22 mouse cellular contexts compared by ENCODE assay signal in the genomic region with DNA sequence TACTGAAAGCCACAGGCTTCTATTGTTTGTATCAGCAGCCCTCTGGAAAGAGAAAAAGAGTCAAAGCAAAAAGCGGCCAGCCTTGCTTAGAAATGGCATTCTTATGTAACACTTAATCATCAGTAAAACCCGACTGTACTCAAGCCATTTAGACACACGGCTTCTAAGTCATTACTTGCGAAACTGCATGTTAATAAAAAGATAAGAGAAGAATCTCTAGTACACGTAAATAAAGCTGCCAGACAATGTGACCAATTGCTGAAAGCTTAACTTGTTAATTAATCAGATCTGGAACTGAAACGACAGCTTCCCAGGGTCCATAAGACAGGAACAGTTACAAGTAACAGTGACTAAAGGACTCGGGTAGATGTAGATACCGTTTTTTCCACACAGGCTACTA. TPM values are rescaled to one million over a fixed set of nuclear protein-coding genes. Genes with fewer than 3 reads are reported as not detected.
A peak's percentile ranks its signal among the peaks of the same experiment; 100 is the strongest.
DNase-seq lines count a peak whose midpoint lies in the region; ATAC-seq and TF ChIP-seq lines count a peak whose summit lies in the region.
"Had no signal": no experiment of that assay in that cellular context is flagged by ENCODE, and none has a peak within 500 bp of the region (broad histone marks: within the 10 kb centered on the region; RNA-seq: fewer than 3 reads in every experiment).

No protein-coding gene starts in this region.

- 22% methylated on average over 8 of the region's 8 CpGs for WGBS in intestine, postnatal 0 days
- 25% methylated on average over 8 of the region's 8 CpGs for WGBS in intestine, embryonic 16.5 days
- 23% methylated on average over 8 of the region's 8 CpGs for WGBS in lung, postnatal 0 days
- WGBS in liver, postnatal 0 days (ENCODE audit: insufficient replicate concordance): 34% methylated on average over 8 of the region's 8 CpGs

- no peaks in the 10 kb centered on the region for H3K9me3 ChIP-seq in intestine, postnatal 0 days (ENCODE audit: control insufficient read depth)
- no peaks in the 10 kb centered on the region for H3K9me3 ChIP-seq in intestine, embryonic 16.5 days (ENCODE audit: control insufficient read depth, low read length)
- H3K9me3 ChIP-seq in lung, postnatal 0 days (ENCODE audit: low read length): no peaks in the 10 kb centered on the region
- no peaks in the 10 kb centered on the region for H3K9me3 ChIP-seq in liver, postnatal 0 days (ENCODE audit: low read length)
- H3K9me3 ChIP-seq: embryonic facial prominence, embryonic 12.5 days; heart, embryonic 13.5 days; hindbrain, embryonic 13.5 days; midbrain, embryonic 10.5 days had no signal

- 0 out of 2 replicates have a peak, but pooled peaks have one; percentile 6 for ATAC-seq in intestine, postnatal 0 days
- no peak for ATAC-seq in intestine, embryonic 16.5 days
- no peak for ATAC-seq in lung, postnatal 0 days
- ATAC-seq in liver, postnatal 0 days: no peak
- ATAC-seq: Patski had no signal

- no peak for TF ChIP-seq CTCF in intestine, postnatal 0 days (IDR thresholded peaks at IDR 0.05; ENCODE audit: low read depth)
- TF ChIP-seq CTCF in lung, postnatal 0 days (IDR thresholded peaks at IDR 0.05): no peak
- no peak for TF ChIP-seq CTCF in liver, postnatal 0 days (IDR thresholded peaks at IDR 0.05; ENCODE audit: low read depth)

- peak; percentile 56 for DNase-seq in lung, postnatal 0 days (ENCODE audit: low spot score)
- no peak for DNase-seq in lung, postnatal 14 days
- peak; percentile 21 for DNase-seq in MN1 (ENCODE audit: low spot score)
- no peak for DNase-seq in liver, postnatal 0 days
- no peak for DNase-seq in cerebellum, adult 18-20 months
- DNase-seq: adrenal gland, adult 2 months; cerebellum, adult 2 months; cerebellum, postnatal 25 days; heart, postnatal 14 days; kidney, adult 9 months; kidney, postnatal 14 days; layer of hippocampus, postnatal 36 days; right cerebral cortex, postnatal 14 days had no signal

- no peak overlapping the region for H3K9ac ChIP-seq in intestine, postnatal 0 days (ENCODE audit: low read depth, low read length)
- no peak overlapping the region for H3K9ac ChIP-seq in intestine, embryonic 16.5 days (ENCODE audit: low read depth, low read length)
- no peak overlapping the region for H3K9ac ChIP-seq in lung, postnatal 0 days (replicated peaks; ENCODE audit: low read depth)
- H3K9ac ChIP-seq in liver, postnatal 0 days (replicated peaks): no peak overlapping the region
- H3K9ac ChIP-seq: embryonic facial prominence, embryonic 12.5 days; heart, embryonic 13.5 days; hindbrain, embryonic 13.5 days; liver, embryonic 14.5 days had no signal

- no peak overlapping the region for H3K4me3 ChIP-seq in intestine, postnatal 0 days (ENCODE audit: low read depth, low read length)
- H3K4me3 ChIP-seq in intestine, embryonic 16.5 days (ENCODE audit: low read length): no peak overlapping the region
- no peak overlapping the region for H3K4me3 ChIP-seq in lung, postnatal 0 days (ENCODE audit: low read depth, low read length)
- no peak overlapping the region for H3K4me3 ChIP-seq in liver, postnatal 0 days (ENCODE audit: low read depth, low read length)
- H3K4me3 ChIP-seq: embryonic facial prominence, embryonic 12.5 days; heart, embryonic 13.5 days; hindbrain, embryonic 13.5 days; midbrain, embryonic 10.5 days had no signal

- no peaks in the 10 kb centered on the region for H3K27me3 ChIP-seq in intestine, postnatal 0 days (replicated peaks; ENCODE audit: control insufficient read depth, insufficient read depth, low read length)
- H3K27me3 ChIP-seq in intestine, embryonic 16.5 days (replicated peaks; ENCODE audit: control insufficient read depth, insufficient read depth, low read length): no peaks in the 10 kb centered on the region
- no peaks in the 10 kb centered on the region for H3K27me3 ChIP-seq in lung, postnatal 0 days (replicated peaks; ENCODE audit: insufficient read depth, low read length)
- no peaks in the 10 kb centered on the region for H3K27me3 ChIP-seq in liver, postnatal 0 days (ENCODE audit: insufficient read depth, low read length)
- H3K27me3 ChIP-seq: embryonic facial prominence, embryonic 12.5 days; heart, embryonic 13.5 days; hindbrain, embryonic 13.5 days; Patski had no signal

- H3K27ac ChIP-seq in intestine, postnatal 0 days (ENCODE audit: low read depth, low read length): 0 out of 2 replicates have a peak overlapping the region, but pooled peaks have one; percentile 11
- H3K27ac ChIP-seq in intestine, embryonic 16.5 days (ENCODE audit: low read length): no peak overlapping the region
- H3K27ac ChIP-seq in lung, postnatal 0 days (ENCODE audit: low read length): no peak overlapping the region
- no peak overlapping the region for H3K27ac ChIP-seq in liver, postnatal 0 days (ENCODE audit: low read depth)
- H3K27ac ChIP-seq: embryonic facial prominence, embryonic 12.5 days; heart, embryonic 13.5 days; hindbrain, embryonic 13.5 days; liver, embryonic 14.5 days; midbrain, embryonic 10.5 days had no signal

- H3K4me1 ChIP-seq in intestine, postnatal 0 days (replicated peaks; ENCODE audit: control insufficient read depth, insufficient read depth, low read length): peaks cover 3% of the 10 kb centered on the region
- H3K4me1 ChIP-seq in intestine, embryonic 16.5 days (ENCODE audit: control insufficient read depth, insufficient read depth, low read length): peaks cover 6% of the 10 kb centered on the region
- H3K4me1 ChIP-seq in lung, postnatal 0 days (ENCODE audit: insufficient read depth, low read depth, low read length): no peaks in the 10 kb centered on the region
- peaks cover 10% of the 10 kb centered on the region for H3K4me1 ChIP-seq in liver, postnatal 0 days (ENCODE audit: insufficient read depth)
- H3K4me1 ChIP-seq: embryonic facial prominence, embryonic 12.5 days had no signal

- 0 out of 2 replicates have a peak overlapping the region, but pooled peaks have one; percentile 7 for H3K4me2 ChIP-seq in intestine, postnatal 0 days (replicated peaks; ENCODE audit: low read depth)
- H3K4me2 ChIP-seq in intestine, embryonic 16.5 days (ENCODE audit: low read depth, low read length): no peak overlapping the region
- no peak overlapping the region for H3K4me2 ChIP-seq in lung, postnatal 0 days (replicated peaks; ENCODE audit: low read depth, low read length)
- 0 out of 2 replicates have a peak overlapping the region, but pooled peaks have one; percentile 23 for H3K4me2 ChIP-seq in liver, postnatal 0 days (ENCODE audit: low read depth, low read length)
- H3K4me2 ChIP-seq: embryonic facial prominence, embryonic 12.5 days; heart, embryonic 13.5 days; hindbrain, embryonic 13.5 days had no signal

- peak; percentile 46; the same call in 1 of the 2 replicates for TF ChIP-seq EP300 in lung, postnatal 0 days (IDR thresholded peaks at IDR 0.05)
- TF ChIP-seq EP300 in liver, postnatal 0 days (IDR thresholded peaks at IDR 0.05; ENCODE audit: low read depth): no peak

- no peaks in the 10 kb centered on the region for H3K36me3 ChIP-seq in intestine, postnatal 0 days (ENCODE audit: control insufficient read depth, insufficient read depth)
- no peaks in the 10 kb centered on the region for H3K36me3 ChIP-seq in intestine, embryonic 16.5 days (ENCODE audit: control insufficient read depth, insufficient read depth, low read length)
- no peaks in the 10 kb centered on the region for H3K36me3 ChIP-seq in lung, postnatal 0 days (ENCODE audit: insufficient read depth, low read length)
- peaks cover 3% of the 10 kb centered on the region; the same call in 1 of the 2 replicates for H3K36me3 ChIP-seq in liver, postnatal 0 days (replicated peaks; ENCODE audit: insufficient read depth, low read length)
- H3K36me3 ChIP-seq: embryonic facial prominence, embryonic 12.5 days had no signal

RNA-seq across cellular contexts. Expression of a gene that starts 22.4 kb away (rescaled TPM):
- 6.3 and 6.8 TPM in 2 replicates for polyA plus RNA-seq in intestine, postnatal 0 days (2015; fragmentation: Nextera tagmentation; extraction: Ambion mirVana)
- polyA plus RNA-seq in intestine, embryonic 16.5 days (2015; fragmentation: Nextera tagmentation; extraction: Ambion mirVana): 6.8 and 7.3 TPM in 2 replicates
- polyA plus RNA-seq in lung, postnatal 0 days (2015; fragmentation: Nextera tagmentation; extraction: Ambion mirVana): 9.8 and 10.1 TPM in 2 replicates
- polyA plus RNA-seq in liver, postnatal 0 days (2015; fragmentation: Nextera tagmentation; extraction: Ambion mirVana): 4.1 and 4.4 TPM in 2 replicates

RNA-seq across cellular contexts. Expression of a gene that starts 30.5 kb away (rescaled TPM):
- polyA plus RNA-seq in intestine, postnatal 0 days (2015; fragmentation: Nextera tagmentation; extraction: Ambion mirVana): 32.1 and 41.6 TPM in 2 replicates
- polyA plus RNA-seq in intestine, embryonic 16.5 days (2015; fragmentation: Nextera tagmentation; extraction: Ambion mirVana): 8.5 and 13.7 TPM in 2 replicates
- 0.24 and 0.32 TPM in 2 replicates for polyA plus RNA-seq in lung, postnatal 0 days (2015; fragmentation: Nextera tagmentation; extraction: Ambion mirVana)
- not detected in 2 replicates for polyA plus RNA-seq in liver, postnatal 0 days (2015; fragmentation: Nextera tagmentation; extraction: Ambion mirVana)
- polyA plus RNA-seq: thymus, postnatal 0 days had no signal

RNA-seq across cellular contexts. Expression of a gene that starts 51.6 kb away (rescaled TPM):
- 272 and 299 TPM in 2 replicates for polyA plus RNA-seq in intestine, postnatal 0 days (2015; fragmentation: Nextera tagmentation; extraction: Ambion mirVana)
- 370 and 392 TPM in 2 replicates for polyA plus RNA-seq in intestine, embryonic 16.5 days (2015; fragmentation: Nextera tagmentation; extraction: Ambion mirVana)
- 1,068 and 1,145 TPM in 2 replicates for polyA plus RNA-seq in lung, postnatal 0 days (2015; fragmentation: Nextera tagmentation; extraction: Ambion mirVana)
- 97.4 and 105 TPM in 2 replicates for polyA plus RNA-seq in liver, postnatal 0 days (2015; fragmentation: Nextera tagmentation; extraction: Ambion mirVana)

Comparison
In these comparisons a context has a peak if more than half of its experiments do, and no peak if none do; other contexts are left out.
1. H3K4me2 ChIP-seq: peak in intestine, postnatal 0 days (single experiment) and liver, postnatal 0 days (single experiment); none in intestine, embryonic 16.5 days (single experiment) and lung, postnatal 0 days (single experiment).
2. DNase-seq: peak in lung, postnatal 0 days (single experiment) and MN1 (single experiment); none in lung, postnatal 14 days (single experiment), liver, postnatal 0 days (single experiment) and cerebellum, adult 18-20 months (0 of 2).